Mouse (Mus musculus) adrenal gland, postnatal 10 days (tissue): ENCODE data around the gene Zfp85. TPM values are rescaled to one million over a fixed set of nuclear protein-coding genes. Genes with fewer than 3 reads are reported as not detected.

ENCODE experiments used
- total RNA-seq, 2 experiments: library from RNA; stranded (reverse); gene quantifications; 2 replicates each; pipeline ENCODE4 v1.2.3; 2021

Zfp85 gene
- total RNA-seq, 2 experiments from 2014 or later = 3.6 to 6.4 TPM

Other genes with a start within 250 kb of the Zfp85 start
- not detected for gene Gm26965, start 229.1 kb downstream of the Zfp85 start, total RNA-seq
- 10 to 100 TPM; 19.5 to 21.5 TPM for gene Zfp87, start 229.1 kb downstream of the Zfp85 start, total RNA-seq
- 1 to 10 TPM; 8.0 to 8.5 TPM for gene Zfp748, start 201.4 kb downstream of the Zfp85 start, total RNA-seq
- gene Zfp729b, start 145.5 kb downstream of the Zfp85 start, total RNA-seq = 1 to 10 TPM; 7.3 to 8.7 TPM
- not detected for gene Gm49345, start 117.5 kb downstream of the Zfp85 start, total RNA-seq
- 1 to 10 TPM; 4.3 to 7.2 TPM for gene Zfp729a, start 117.4 kb downstream of the Zfp85 start, total RNA-seq
- 10 to 100 TPM in 1 of 2 experiments, 1 to 10 TPM in 1; 8.5 to 12.7 TPM for gene Zfp738, start 68.2 kb downstream of the Zfp85 start, total RNA-seq
- 10 to 100 TPM in 1 of 2 experiments, 1 to 10 TPM in 1; 8.9 to 11.7 TPM for gene Zfp65, start 26.1 kb downstream of the Zfp85 start, total RNA-seq
- gene Zfp493, start 24.5 kb upstream of the Zfp85 start, total RNA-seq = 1 to 10 TPM; 1.2 to 2.2 TPM
- 1 to 10 TPM; 3.5 to 5.5 TPM for gene Zfp273, start 58.5 kb upstream of the Zfp85 start, total RNA-seq
- 1 to 10 TPM; 2.3 to 2.4 TPM for gene Gm10037, start 75.9 kb upstream of the Zfp85 start, total RNA-seq
- gene BC048507, start 108.1 kb upstream of the Zfp85 start, total RNA-seq = not detected